Mouse (Mus musculus): ENCODE measurements around the gene Uqcr10. TPM values are rescaled to one million over a fixed set of nuclear protein-coding genes. Genes with fewer than 3 reads are reported as not detected.
"Not testable (repeated sequence)": the region's sequence is repeated elsewhere in the genome, so short reads cannot be mapped to it uniquely, and the experiment has no call there.

Uqcr10 gene
- polyA plus RNA-seq, 1 experiment from 2014 or later = 1,482 TPM

DNA sequence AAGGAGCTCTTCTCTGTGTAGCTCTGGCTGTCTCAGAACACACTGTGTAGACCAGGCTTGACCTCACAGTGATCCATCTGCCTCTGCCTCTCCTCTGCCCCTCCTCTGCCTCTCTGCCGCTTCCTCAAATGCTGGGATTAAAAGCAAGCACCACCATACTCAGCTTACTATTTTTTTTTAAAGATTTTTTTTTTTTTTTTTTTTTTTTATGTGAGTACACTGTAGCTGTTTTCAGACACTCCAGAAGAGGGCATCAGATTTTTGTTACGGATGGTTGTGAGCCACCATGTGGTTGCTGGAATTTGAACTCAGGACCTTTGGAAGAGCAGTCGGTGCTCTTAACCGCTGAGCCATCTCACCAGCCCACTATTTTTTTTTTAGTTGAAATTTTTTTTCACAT, 6.0 kb upstream of the Uqcr10 start:
- H3K9me3 ChIP-seq (replicated peaks; ENCODE audit: control insufficient read depth, low read length); H3K4me3 ChIP-seq (ENCODE audit: low read depth, low read length); H3K4me2 ChIP-seq; H3K27me3 ChIP-seq (ENCODE audit: control insufficient read depth, insufficient read depth, low read length); H3K36me3 ChIP-seq (ENCODE audit: control insufficient read depth, insufficient read depth, low read length); H3K27ac ChIP-seq (ENCODE audit: low read depth, low read length); H3K9ac ChIP-seq (ENCODE audit: low read depth, low read length); ATAC-seq (replicated peaks; ENCODE audit: insufficient number of reproducible peaks, low FRiP score, low TSS enrichment); H3K4me1 ChIP-seq (ENCODE audit: control insufficient read depth, insufficient read depth, low read length): not testable (repeated sequence)
- 82% methylated on average over 4 of the region's 4 CpGs for WGBS (ENCODE audit: insufficient replicate concordance)

DNA sequence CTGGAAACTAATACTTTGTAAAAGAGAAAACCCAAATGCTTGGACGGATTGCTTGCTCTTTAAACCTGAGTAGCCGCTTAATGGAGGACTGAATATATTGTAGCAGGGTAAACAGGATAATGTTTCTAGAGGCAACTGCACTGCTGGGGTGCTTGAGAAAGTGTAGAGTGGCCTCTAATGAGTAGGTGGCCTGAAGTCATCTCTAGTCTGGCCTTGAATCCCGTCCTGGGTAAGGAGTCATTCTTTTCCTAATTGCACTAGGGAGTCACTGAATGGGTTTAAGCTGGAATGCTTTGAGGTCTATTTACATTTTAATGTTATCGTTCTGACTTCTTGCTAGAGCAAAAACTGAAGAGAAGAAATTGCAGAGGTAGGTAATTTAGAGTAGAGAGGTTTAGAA, 1.0 kb upstream of the Uqcr10 start:
- Histone ChIP-seq H3K9me3 (replicated peaks; ENCODE audit: control insufficient read depth, low read length) (no peaks in the 10 kb centered on the region), H3K36me3 (ENCODE audit: control insufficient read depth, insufficient read depth, low read length) (peaks cover 8% of the 10 kb centered on the region), H3K4me1 (ENCODE audit: control insufficient read depth, insufficient read depth, low read length) (peaks cover 11% of the 10 kb centered on the region; the same call in 1 of the 2 replicates), H3K27ac (ENCODE audit: low read depth, low read length) (no peak overlapping the region), H3K27me3 (ENCODE audit: control insufficient read depth, insufficient read depth, low read length) (no peaks in the 10 kb centered on the region), H3K4me3 (ENCODE audit: low read depth, low read length) (peak overlapping the region; percentile 89), H3K4me2 (peak overlapping the region; percentile 95), H3K9ac (ENCODE audit: low read depth, low read length) (peak overlapping the region; percentile 63)
- ATAC-seq (replicated peaks; ENCODE audit: insufficient number of reproducible peaks, low FRiP score, low TSS enrichment) = no peak
- WGBS (ENCODE audit: insufficient replicate concordance) = 12% methylated on average over 4 of the region's 4 CpGs

DNA sequence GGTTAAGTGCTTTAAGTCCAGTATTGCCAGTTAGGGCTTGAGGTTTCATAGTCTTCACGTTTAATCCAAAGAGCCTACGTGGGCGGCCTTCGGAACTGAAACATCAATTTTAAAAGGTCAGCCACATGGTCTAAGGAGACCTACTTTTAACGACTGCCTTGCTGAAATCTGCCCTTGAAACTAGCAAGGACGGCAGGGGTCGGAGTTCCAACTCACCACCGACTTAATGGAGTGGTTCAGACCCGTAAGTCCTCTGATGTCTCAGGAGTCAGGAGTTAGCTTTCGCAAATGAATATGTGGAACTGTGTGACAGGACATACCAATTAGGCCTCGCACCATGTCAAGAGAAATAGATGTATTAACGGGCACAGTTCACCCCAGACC, 462 bp downstream of the Uqcr10 start:
- H3K4me2 ChIP-seq = peak overlapping the region; percentile 95
- no peaks in the 10 kb centered on the region for H3K27me3 ChIP-seq (ENCODE audit: control insufficient read depth, insufficient read depth, low read length)
- peak overlapping the region; percentile 89 for H3K4me3 ChIP-seq (ENCODE audit: low read depth, low read length)
- H3K4me1 ChIP-seq (ENCODE audit: control insufficient read depth, insufficient read depth, low read length) = peaks cover 11% of the 10 kb centered on the region; the same call in 1 of the 2 replicates
- peaks cover 8% of the 10 kb centered on the region for H3K36me3 ChIP-seq (ENCODE audit: control insufficient read depth, insufficient read depth, low read length)
- H3K9me3 ChIP-seq (replicated peaks; ENCODE audit: control insufficient read depth, low read length) = no peaks in the 10 kb centered on the region
- no peak for ATAC-seq (replicated peaks; ENCODE audit: insufficient number of reproducible peaks, low FRiP score, low TSS enrichment)
- peak overlapping the region; percentile 95 for H3K9ac ChIP-seq (ENCODE audit: low read depth, low read length)
- 3% methylated on average over 12 of the region's 12 CpGs for WGBS (ENCODE audit: insufficient replicate concordance)
- H3K27ac ChIP-seq (ENCODE audit: low read depth, low read length) = peak overlapping the region; percentile 86

DNA sequence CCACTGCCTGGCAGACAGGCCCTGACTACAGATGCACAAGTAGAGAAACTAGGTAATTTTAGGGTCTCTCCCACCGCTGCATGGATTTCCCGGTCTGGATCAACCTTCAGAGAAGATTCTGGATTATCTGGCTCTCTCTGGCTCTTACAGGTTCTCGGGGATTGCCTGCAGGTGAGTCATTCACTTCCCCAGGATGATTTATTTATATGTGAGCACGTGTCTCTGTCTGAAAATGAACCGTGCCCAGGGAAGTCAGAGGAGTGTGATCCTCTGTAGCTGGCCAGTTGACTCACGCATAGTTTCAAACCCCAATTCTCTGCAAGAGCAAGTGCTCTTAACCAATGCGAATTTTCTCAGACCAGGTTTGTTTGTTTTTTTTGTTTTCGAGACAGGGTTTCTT, 3.4 kb downstream of the Uqcr10 start:
- Histone ChIP-seq H3K36me3 (ENCODE audit: control insufficient read depth, insufficient read depth, low read length) (peaks cover 8% of the 10 kb centered on the region), H3K9ac (ENCODE audit: low read depth, low read length) (no peak overlapping the region), H3K4me1 (ENCODE audit: control insufficient read depth, insufficient read depth, low read length) (peaks cover 11% of the 10 kb centered on the region; the same call in 1 of the 2 replicates), H3K27ac (ENCODE audit: low read depth, low read length) (no peak overlapping the region), H3K27me3 (ENCODE audit: control insufficient read depth, insufficient read depth, low read length) (no peaks in the 10 kb centered on the region), H3K4me2 (no peak overlapping the region), H3K4me3 (ENCODE audit: low read depth, low read length) (no peak overlapping the region), H3K9me3 (replicated peaks; ENCODE audit: control insufficient read depth, low read length) (no peaks in the 10 kb centered on the region)
- no peak for ATAC-seq (replicated peaks; ENCODE audit: insufficient number of reproducible peaks, low FRiP score, low TSS enrichment)
- 80% methylated on average over 8 of the region's 8 CpGs for WGBS (ENCODE audit: insufficient replicate concordance)

DNA sequence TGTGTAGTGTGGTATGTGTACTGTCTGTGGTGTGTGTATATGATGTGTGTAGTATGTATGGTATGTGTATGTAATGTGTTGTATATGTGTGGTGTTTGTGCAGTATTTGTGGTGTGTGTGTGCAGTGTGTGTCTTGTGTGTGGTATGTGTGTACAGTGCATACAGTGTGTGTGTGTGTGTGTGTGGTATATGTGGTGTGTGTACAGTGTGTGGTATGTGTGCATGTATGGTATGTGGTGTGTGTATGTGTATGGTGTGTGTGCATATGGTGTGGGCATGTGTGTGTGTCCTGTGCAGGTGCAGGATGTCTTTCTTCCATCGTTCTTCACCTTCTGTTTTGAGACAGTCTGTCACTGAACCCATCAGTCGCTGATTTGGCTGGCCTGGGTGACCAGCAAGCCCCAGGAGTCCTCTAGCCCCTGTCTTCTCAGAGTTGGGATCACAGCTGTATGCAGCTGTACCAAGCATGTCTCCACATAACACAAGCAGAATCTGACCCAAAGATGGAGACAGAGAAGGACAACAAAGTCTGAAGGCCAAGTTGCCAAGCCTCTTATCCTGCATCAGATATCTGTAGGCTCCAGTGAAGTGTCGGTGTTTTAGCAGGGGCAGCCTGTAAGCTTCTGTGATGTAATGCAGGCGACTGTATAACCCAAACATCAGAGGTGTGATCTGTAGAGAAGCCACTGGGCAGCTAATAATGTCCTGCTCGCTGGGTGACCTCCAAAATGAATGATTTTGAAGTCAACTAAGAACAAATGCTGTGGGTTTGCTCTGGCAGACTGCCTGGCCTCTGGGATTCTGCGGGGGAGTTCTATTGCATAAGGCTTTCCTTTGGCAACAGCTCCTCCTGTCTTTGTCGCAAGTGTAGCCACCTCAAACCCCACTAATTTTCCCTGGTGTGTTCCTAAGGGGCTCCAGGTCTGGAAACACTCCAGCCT, 6.8 kb downstream of the Uqcr10 start:
- Histone ChIP-seq H3K36me3 (ENCODE audit: control insufficient read depth, insufficient read depth, low read length) (peaks cover 6% of the 10 kb centered on the region), H3K27me3 (ENCODE audit: control insufficient read depth, insufficient read depth, low read length) (no peaks in the 10 kb centered on the region), H3K4me2 (no peak overlapping the region), H3K4me3 (ENCODE audit: low read depth, low read length) (no peak overlapping the region), H3K27ac (ENCODE audit: low read depth, low read length) (no peak overlapping the region), H3K9ac (ENCODE audit: low read depth, low read length) (no peak overlapping the region), H3K9me3 (replicated peaks; ENCODE audit: control insufficient read depth, low read length) (no peaks in the 10 kb centered on the region), H3K4me1 (ENCODE audit: control insufficient read depth, insufficient read depth, low read length) (no peaks in the 10 kb centered on the region; the same call in 1 of the 2 replicates)
- ATAC-seq (replicated peaks; ENCODE audit: insufficient number of reproducible peaks, low FRiP score, low TSS enrichment) = no peak
- 37% methylated on average over 7 of the region's 7 CpGs for WGBS (ENCODE audit: insufficient replicate concordance)

DNA sequence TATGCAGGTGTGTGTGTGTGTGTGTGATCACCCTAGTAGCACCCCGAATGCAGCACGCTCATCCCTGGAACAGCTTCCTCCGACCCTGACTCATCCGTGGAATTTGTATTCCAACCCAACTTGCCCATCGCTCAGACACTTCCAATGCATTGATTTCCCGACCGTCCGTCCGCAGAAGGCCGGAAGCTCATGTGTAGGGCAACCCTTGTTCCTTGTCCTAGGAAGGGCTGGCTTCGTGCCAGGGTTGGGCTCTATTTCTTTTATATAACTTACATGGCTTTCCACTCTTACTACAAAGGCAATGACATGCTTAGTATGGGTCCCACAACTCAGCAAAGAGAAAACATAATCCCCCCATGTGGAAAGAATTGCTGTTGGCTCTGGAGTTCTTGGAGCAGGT, 12.0 kb downstream of the Uqcr10 start:
- H3K36me3 ChIP-seq (ENCODE audit: control insufficient read depth, insufficient read depth, low read length) = no peaks in the 10 kb centered on the region
- no peak overlapping the region for H3K9ac ChIP-seq (ENCODE audit: low read depth, low read length)
- H3K27me3 ChIP-seq (ENCODE audit: control insufficient read depth, insufficient read depth, low read length) = no peaks in the 10 kb centered on the region
- no peaks in the 10 kb centered on the region for H3K9me3 ChIP-seq (replicated peaks; ENCODE audit: control insufficient read depth, low read length)
- no peak overlapping the region for H3K4me2 ChIP-seq
- 89% methylated on average over 11 of the region's 11 CpGs for WGBS (ENCODE audit: insufficient replicate concordance)
- ATAC-seq (replicated peaks; ENCODE audit: insufficient number of reproducible peaks, low FRiP score, low TSS enrichment) = no peak
- no peak overlapping the region for H3K4me3 ChIP-seq (ENCODE audit: low read depth, low read length)
- H3K4me1 ChIP-seq (ENCODE audit: control insufficient read depth, insufficient read depth, low read length) = 0 out of 2 replicates have a peak, but pooled peaks cover 2% of the 10 kb centered on the region
- H3K27ac ChIP-seq (ENCODE audit: low read depth, low read length) = no peak overlapping the region

DNA sequence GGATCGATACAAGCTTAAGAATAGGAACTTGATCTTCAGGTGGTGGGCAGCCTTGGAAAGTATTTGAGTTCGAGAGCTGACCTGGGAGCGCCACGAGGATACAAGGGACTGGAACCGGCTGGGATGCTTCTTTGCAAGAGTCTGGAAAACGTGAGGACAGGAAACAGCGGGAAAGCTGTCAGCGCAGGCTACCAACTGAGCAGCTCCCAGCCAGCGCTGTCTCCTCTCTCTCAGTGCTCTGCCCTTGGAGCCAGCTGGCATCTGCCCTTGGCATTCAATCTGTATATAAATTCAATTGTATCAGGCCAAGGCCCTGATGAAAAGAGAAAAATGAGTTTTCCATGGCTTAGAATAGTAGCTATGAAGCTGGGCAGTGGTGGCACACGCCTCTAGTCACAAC, 12.9 kb downstream of the Uqcr10 start:
- H3K4me3 ChIP-seq (ENCODE audit: low read depth, low read length) = no peak overlapping the region
- no peaks in the 10 kb centered on the region for H3K9me3 ChIP-seq (replicated peaks; ENCODE audit: control insufficient read depth, low read length)
- WGBS (ENCODE audit: insufficient replicate concordance) = 43% methylated on average over 10 of the region's 10 CpGs
- no peaks in the 10 kb centered on the region for H3K27me3 ChIP-seq (ENCODE audit: control insufficient read depth, insufficient read depth, low read length)
- H3K27ac ChIP-seq (ENCODE audit: low read depth, low read length) = no peak overlapping the region
- no peak overlapping the region for H3K4me2 ChIP-seq
- no peak overlapping the region for H3K9ac ChIP-seq (ENCODE audit: low read depth, low read length)
- no peaks in the 10 kb centered on the region for H3K36me3 ChIP-seq (ENCODE audit: control insufficient read depth, insufficient read depth, low read length)
- ATAC-seq (replicated peaks; ENCODE audit: insufficient number of reproducible peaks, low FRiP score, low TSS enrichment) = no peak
- 0 out of 2 replicates have a peak, but pooled peaks cover 2% of the 10 kb centered on the region for H3K4me1 ChIP-seq (ENCODE audit: control insufficient read depth, insufficient read depth, low read length)

DNA sequence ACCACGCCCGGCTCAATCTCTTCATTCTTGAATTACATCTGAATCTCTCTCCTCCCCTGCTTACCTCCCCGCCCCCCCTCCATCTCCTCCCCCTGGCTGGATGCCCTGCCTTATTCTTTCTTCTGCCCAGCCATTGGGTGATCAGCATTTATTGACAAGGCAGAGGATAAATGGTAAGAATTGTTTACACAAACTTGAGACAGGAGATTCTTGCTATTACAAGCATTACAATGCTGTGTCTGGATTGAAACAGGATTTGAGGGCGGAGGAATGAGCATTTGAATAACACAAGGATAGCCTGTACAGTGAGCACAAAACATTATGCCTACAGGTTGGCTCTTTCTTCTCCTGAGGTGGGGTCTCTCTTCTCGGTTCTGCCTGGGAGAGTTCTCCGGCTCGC, 13.8 kb downstream of the Uqcr10 start:
- no peaks in the 10 kb centered on the region for H3K27me3 ChIP-seq (ENCODE audit: control insufficient read depth, insufficient read depth, low read length)
- H3K4me1 ChIP-seq (ENCODE audit: control insufficient read depth, insufficient read depth, low read length) = 0 out of 2 replicates have a peak, but pooled peaks cover 2% of the 10 kb centered on the region
- no peak overlapping the region for H3K9ac ChIP-seq (ENCODE audit: low read depth, low read length)
- no peak overlapping the region for H3K4me3 ChIP-seq (ENCODE audit: low read depth, low read length)
- H3K27ac ChIP-seq (ENCODE audit: low read depth, low read length) = no peak overlapping the region
- H3K4me2 ChIP-seq = no peak overlapping the region
- 68% methylated on average over 7 of the region's 7 CpGs for WGBS (ENCODE audit: insufficient replicate concordance)
- ATAC-seq (replicated peaks; ENCODE audit: insufficient number of reproducible peaks, low FRiP score, low TSS enrichment) = no peak
- H3K9me3 ChIP-seq (replicated peaks; ENCODE audit: control insufficient read depth, low read length) = no peaks in the 10 kb centered on the region
- no peaks in the 10 kb centered on the region for H3K36me3 ChIP-seq (ENCODE audit: control insufficient read depth, insufficient read depth, low read length)

All from heart, embryonic 11.5 days (tissue).